14 mouse cellular contexts compared by ENCODE assay signal in the genomic region with DNA sequence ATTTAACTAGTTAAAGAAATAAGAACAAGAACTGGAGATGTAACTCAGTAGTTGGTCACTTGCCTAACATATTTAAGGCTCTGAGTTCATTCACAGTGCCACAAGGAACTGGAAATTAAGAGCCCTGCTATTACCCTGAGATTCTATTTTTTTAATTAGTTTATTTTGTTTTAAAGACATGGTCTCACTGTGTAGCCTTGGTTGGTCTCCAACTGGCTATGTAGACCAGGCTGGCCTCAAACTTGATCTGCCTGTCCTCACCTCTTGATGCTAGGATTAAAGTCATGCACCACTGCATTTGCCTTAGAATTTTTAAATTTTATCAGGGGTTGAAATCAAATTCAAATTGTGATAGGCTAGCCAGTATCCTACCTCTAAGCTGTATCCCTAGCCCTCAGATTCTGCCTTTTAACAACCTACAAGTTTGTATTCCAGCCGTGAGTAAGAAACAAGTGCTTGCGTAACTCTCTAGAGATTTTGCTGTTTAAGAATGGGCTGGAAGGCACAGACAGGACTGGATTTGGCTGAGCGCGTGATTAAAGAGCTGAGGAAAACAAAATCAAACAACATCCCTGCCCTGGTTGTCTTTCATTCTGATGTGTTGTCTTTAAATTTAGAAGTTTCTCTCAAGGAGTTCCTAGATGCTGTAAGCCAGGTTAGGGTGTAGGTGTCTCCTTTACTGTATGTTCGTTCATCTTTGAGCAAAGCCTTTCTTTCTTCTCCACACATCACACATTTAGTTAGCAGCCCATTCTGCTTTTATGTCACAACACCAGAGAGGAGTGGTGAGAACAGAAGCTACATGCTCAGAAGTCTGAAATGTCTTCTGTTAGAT. TPM values are rescaled to one million over a fixed set of nuclear protein-coding genes. Genes with fewer than 3 reads are reported as not detected.
DNase-seq lines count a peak whose midpoint lies in the region; ATAC-seq and TF ChIP-seq lines count a peak whose summit lies in the region.
"Not testable (repeated sequence)": the region's sequence is repeated elsewhere in the genome, so short reads cannot be mapped to it uniquely, and the experiment has no call there.
"Had no signal": no experiment of that assay in that cellular context is flagged by ENCODE, and none has a peak within 500 bp of the region (broad histone marks: within the 10 kb centered on the region; RNA-seq: fewer than 3 reads in every experiment).

No protein-coding gene starts in this region.

- DNase-seq in CD4-positive helper T cell, adult 2 months (ENCODE audit: low read depth, low spot score) = peak; percentile 13
- DNase-seq in embryonic facial prominence, embryonic 10.5 days (ENCODE audit: low spot score) = peak; percentile 11
- peak; percentile 90 for DNase-seq in heart, adult 11 months
- DNase-seq in hindbrain, embryonic 14.5 days (ENCODE audit: low spot score) = peak; percentile 29
- not testable (repeated sequence) for DNase-seq in liver, embryonic 11.5 days (ENCODE audit: low spot score)
- DNase-seq in lung, postnatal 0 days (ENCODE audit: low spot score) = peak; percentile 15

- ATAC-seq in hindbrain, embryonic 14.5 days (ENCODE audit: low FRiP score); lung, postnatal 0 days: not testable (repeated sequence)
- peak; percentile 36; the same call in 1 of the 2 replicates for ATAC-seq in kidney, embryonic 15.5 days (replicated peaks; ENCODE audit: low FRiP score)
- ATAC-seq in liver, embryonic 11.5 days (replicated peaks; ENCODE audit: low FRiP score) = peak; percentile 16; the same call in 1 of the 2 replicates
- ATAC-seq in neural tube, embryonic 12.5 days (ENCODE audit: low FRiP score, low read depth) = peak; percentile 15; the same call in 1 of the 2 replicates

- TF ChIP-seq CTCF in lung, postnatal 0 days (IDR thresholded peaks at IDR 0.05) = not testable (repeated sequence)

- peaks cover 78% of the 10 kb centered on the region for H3K9me3 ChIP-seq in embryonic facial prominence, embryonic 10.5 days
- peaks cover 84% of the 10 kb centered on the region for H3K9me3 ChIP-seq in hindbrain, embryonic 14.5 days (ENCODE audit: control insufficient read depth, low read length)
- H3K9me3 ChIP-seq in kidney, embryonic 15.5 days (replicated peaks) = peaks cover 59% of the 10 kb centered on the region
- peaks cover 45% of the 10 kb centered on the region for H3K9me3 ChIP-seq in liver, embryonic 11.5 days (ENCODE audit: control insufficient read depth, low read length)
- peaks cover 34% of the 10 kb centered on the region for H3K9me3 ChIP-seq in lung, postnatal 0 days (ENCODE audit: low read length)
- peaks cover 53% of the 10 kb centered on the region for H3K9me3 ChIP-seq in neural tube, embryonic 12.5 days

- not testable (repeated sequence) for H3K9ac ChIP-seq in hindbrain, embryonic 14.5 days; kidney, embryonic 15.5 days; liver, embryonic 11.5 days (ENCODE audit: low read depth, low read length); lung, postnatal 0 days (replicated peaks; ENCODE audit: low read depth); neural tube, embryonic 12.5 days

- H3K36me3 ChIP-seq in embryonic facial prominence, embryonic 10.5 days (replicated peaks); hindbrain, embryonic 14.5 days (replicated peaks; ENCODE audit: control insufficient read depth, insufficient read depth); kidney, embryonic 15.5 days; liver, embryonic 11.5 days (ENCODE audit: control insufficient read depth, insufficient read depth, low read length); lung, postnatal 0 days (ENCODE audit: insufficient read depth, low read length); neural tube, embryonic 12.5 days: not testable (repeated sequence)

- not testable (repeated sequence) for H3K27me3 ChIP-seq in embryonic facial prominence, embryonic 10.5 days (replicated peaks; ENCODE audit: low read depth, poor library complexity, severe bottlenecking); hindbrain, embryonic 14.5 days (ENCODE audit: control insufficient read depth, insufficient read depth, low read length); kidney, embryonic 15.5 days; liver, embryonic 11.5 days (replicated peaks; ENCODE audit: control insufficient read depth, insufficient read depth, low read length); lung, postnatal 0 days (replicated peaks; ENCODE audit: insufficient read depth, low read length); neural tube, embryonic 12.5 days (replicated peaks)

- not testable (repeated sequence) for H3K4me2 ChIP-seq in hindbrain, embryonic 14.5 days (replicated peaks); kidney, embryonic 15.5 days; liver, embryonic 11.5 days; lung, postnatal 0 days (replicated peaks; ENCODE audit: low read depth, low read length); neural tube, embryonic 12.5 days (replicated peaks)

- not testable (repeated sequence) for H3K4me3 ChIP-seq in embryonic facial prominence, embryonic 10.5 days; hindbrain, embryonic 14.5 days (replicated peaks; ENCODE audit: low read length); kidney, embryonic 15.5 days (replicated peaks); liver, embryonic 11.5 days (ENCODE audit: low read depth, low read length); lung, postnatal 0 days (ENCODE audit: low read depth, low read length); neural tube, embryonic 12.5 days

- H3K4me1 ChIP-seq in embryonic facial prominence, embryonic 10.5 days; hindbrain, embryonic 14.5 days (replicated peaks; ENCODE audit: control insufficient read depth, insufficient read depth, low read length); kidney, embryonic 15.5 days; liver, embryonic 11.5 days (replicated peaks; ENCODE audit: control insufficient read depth, insufficient read depth, low read length); lung, postnatal 0 days (ENCODE audit: insufficient read depth, low read depth, low read length); neural tube, embryonic 12.5 days: not testable (repeated sequence)

- not testable (repeated sequence) for TF ChIP-seq EP300 in lung, postnatal 0 days (IDR thresholded peaks at IDR 0.05)

- 82% methylated on average over 5 of the region's 5 CpGs for WGBS in embryonic facial prominence, embryonic 10.5 days
- 85% methylated on average over 5 of the region's 5 CpGs for WGBS in hindbrain, embryonic 14.5 days
- WGBS in kidney, embryonic 15.5 days = 83% methylated on average over 5 of the region's 5 CpGs
- WGBS in liver, embryonic 11.5 days = 78% methylated on average over 5 of the region's 5 CpGs
- 76% methylated on average over 5 of the region's 5 CpGs for WGBS in lung, postnatal 0 days
- 83% methylated on average over 5 of the region's 5 CpGs for WGBS in neural tube, embryonic 12.5 days

- not testable (repeated sequence) for H3K27ac ChIP-seq in embryonic facial prominence, embryonic 10.5 days (replicated peaks); hindbrain, embryonic 14.5 days; kidney, embryonic 15.5 days; liver, embryonic 11.5 days (ENCODE audit: low read depth, low read length); lung, postnatal 0 days (ENCODE audit: low read length); neural tube, embryonic 12.5 days

RNA-seq across cellular contexts. Expression of a gene that starts 58.9 kb away (rescaled TPM):
- 0.11 TPM in 1 of 2 replicates, not detected in the other for polyA plus RNA-seq in embryonic facial prominence, embryonic 10.5 days (2016; fragmentation: Nextera tagmentation; extraction: Ambion mirVana)
- not detected in 2 replicates for polyA plus RNA-seq in hindbrain, embryonic 14.5 days (2014; fragmentation: Nextera tagmentation; extraction: Ambion mirVana)
- polyA plus RNA-seq in kidney, embryonic 15.5 days (2015; fragmentation: Nextera tagmentation; extraction: Ambion mirVana) = 0.33 TPM in 1 of 2 replicates, not detected in the other
- 0.37 and 0.55 TPM in 2 replicates for polyA plus RNA-seq in liver, embryonic 11.5 days (2014; fragmentation: Nextera tagmentation; extraction: Ambion mirVana)
- polyA plus RNA-seq in lung, postnatal 0 days (2015; fragmentation: Nextera tagmentation; extraction: Ambion mirVana) = 0.17 TPM in 1 of 2 replicates, not detected in the other
- polyA plus RNA-seq in neural tube, embryonic 12.5 days (2016; fragmentation: Nextera tagmentation; extraction: Ambion mirVana) = 0.28 TPM in 1 of 2 replicates, not detected in the other
- polyA plus RNA-seq: adrenal gland, adult 2 months; cerebellum, adult 2 months; forebrain, embryonic 13.5 days; forebrain, postnatal 0 days; gonadal fat pad, adult 2 months; hindbrain, embryonic 13.5 days had no signal
